Mouse (Mus musculus): Measurements from ENCODE around the gene Pla2g15.

DNA sequence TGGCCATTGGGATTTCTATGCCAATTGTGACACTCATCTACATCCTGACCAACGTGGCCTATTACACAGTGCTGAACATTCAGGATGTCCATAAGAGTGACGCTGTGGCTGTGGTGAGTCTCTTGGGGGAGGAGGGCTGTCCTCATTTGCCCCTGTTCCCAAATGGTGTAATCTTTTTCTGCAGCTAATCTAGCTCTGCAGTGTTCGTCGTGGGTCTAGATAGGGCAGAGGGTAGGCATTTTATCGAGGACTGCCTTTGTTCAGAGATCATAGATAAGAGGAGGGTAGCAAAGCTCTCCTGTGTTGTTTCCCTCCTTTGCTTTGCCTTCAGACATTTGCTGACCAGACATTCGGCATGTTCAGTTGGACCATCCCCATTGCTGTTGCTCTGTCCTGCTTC, 43.0 kb downstream of the Pla2g15 start:
- TF ChIP-seq CTCF (IDR thresholded peaks at IDR 0.05) (no peak), POLR2A (IDR thresholded peaks at IDR 0.05; ENCODE audit: insufficient read depth, low read depth, low read length) (no peak)
